Mouse (Mus musculus) G1E (cell line): Measurements from ENCODE around the gene Tnr. TPM values are rescaled to one million over a fixed set of nuclear protein-coding genes. Genes with fewer than 3 reads are reported as not detected.

Source experiments
- ATAC-seq: 2 replicates; pipeline ENCODE4 v1.8.0; 2016; ENCODE audit warnings: mild to moderate bottlenecking; ENCODE audit not compliant: insufficient number of reproducible peaks, poor library complexity, low FRiP score, severe bottlenecking; ENCODE audit errors: extremely low read depth
- DNase-seq: peaks from one replicate; pipeline ENCODE4 v3.0.0; 2012; ENCODE audit warnings: low spot score
- H3K27me3 ChIP-seq: 2 replicates; pipeline ENCODE4 v1.6.1; 2012; ENCODE audit warnings: mild to moderate bottlenecking, low read length, inconsistent platforms; ENCODE audit not compliant: insufficient read depth
- H3K36me3 ChIP-seq: replicated peaks from 2 replicates; pipeline ENCODE3; 2012; ENCODE audit warnings: mild to moderate bottlenecking, inconsistent platforms
- H3K4me1 ChIP-seq: 2 replicates; pipeline ENCODE4 v1.6.1; 2012; ENCODE audit warnings: low read depth, low read length, inconsistent platforms, mixed read lengths; ENCODE audit not compliant: insufficient read depth
- H3K4me3 ChIP-seq: 2 replicates; pipeline ENCODE4 v1.5.1; 2012; ENCODE audit warnings: low read depth, mild to moderate bottlenecking, inconsistent platforms, low read length, moderate library complexity, mixed read lengths
- H3K9me3 ChIP-seq: replicated peaks from 2 replicates; pipeline ENCODE4 v1.6.1; 2012; ENCODE audit warnings: inconsistent platforms
- CTCF ChIP-seq: IDR thresholded peaks from 2 replicates; pipeline ENCODE4 v1.5.1; 2012; ENCODE audit warnings: low read depth, low read length, inconsistent platforms, mixed read lengths
- GATA1 ChIP-seq: IDR thresholded peaks from 2 replicates; pipeline ENCODE4 v1.6.1; 2012; ENCODE audit warnings: borderline replicate concordance, low read length, inconsistent platforms, mixed read lengths
- GATA2 ChIP-seq: IDR thresholded peaks from 2 replicates; pipeline ENCODE4 v1.6.1; 2012; ENCODE audit warnings: low read depth, low read length, inconsistent platforms, borderline replicate concordance
- POLR2AphosphoS5 ChIP-seq: IDR thresholded peaks from 2 replicates; pipeline ENCODE4 v1.6.1; 2012; ENCODE audit warnings: low read depth, low read length, inconsistent platforms; ENCODE audit not compliant: insufficient replicate concordance
- TAL1 ChIP-seq: conservative IDR thresholded peaks from 2 replicates; pipeline ENCODE4 v1.6.1; 2012; ENCODE audit warnings: low read depth, low read length, inconsistent platforms, mixed read lengths
- polyA plus RNA-seq: library from polyadenylated mRNA; stranded (reverse); fragments of >175 nt; gene quantifications from 2 replicates; pipeline ENCODE4 v1.2.3, GENCODE M21; 2012
- total RNA-seq, 2 experiments: library from RNA; stranded (forward) in 1 of 2; stranded (reverse) in 1 of 2; fragments of 200-1000 nt in 1 of 2; fragments of >200 nt in 1 of 2; fragmentation: Nextera tagmentation in 1 of 2; gene quantifications; 2 replicates each; pipeline ENCODE4 v1.2.3; 2014 to 2017

Tnr gene
- total and polyA plus RNA-seq, 3 experiments = 0.16 TPM; not detected in 2

DNA sequence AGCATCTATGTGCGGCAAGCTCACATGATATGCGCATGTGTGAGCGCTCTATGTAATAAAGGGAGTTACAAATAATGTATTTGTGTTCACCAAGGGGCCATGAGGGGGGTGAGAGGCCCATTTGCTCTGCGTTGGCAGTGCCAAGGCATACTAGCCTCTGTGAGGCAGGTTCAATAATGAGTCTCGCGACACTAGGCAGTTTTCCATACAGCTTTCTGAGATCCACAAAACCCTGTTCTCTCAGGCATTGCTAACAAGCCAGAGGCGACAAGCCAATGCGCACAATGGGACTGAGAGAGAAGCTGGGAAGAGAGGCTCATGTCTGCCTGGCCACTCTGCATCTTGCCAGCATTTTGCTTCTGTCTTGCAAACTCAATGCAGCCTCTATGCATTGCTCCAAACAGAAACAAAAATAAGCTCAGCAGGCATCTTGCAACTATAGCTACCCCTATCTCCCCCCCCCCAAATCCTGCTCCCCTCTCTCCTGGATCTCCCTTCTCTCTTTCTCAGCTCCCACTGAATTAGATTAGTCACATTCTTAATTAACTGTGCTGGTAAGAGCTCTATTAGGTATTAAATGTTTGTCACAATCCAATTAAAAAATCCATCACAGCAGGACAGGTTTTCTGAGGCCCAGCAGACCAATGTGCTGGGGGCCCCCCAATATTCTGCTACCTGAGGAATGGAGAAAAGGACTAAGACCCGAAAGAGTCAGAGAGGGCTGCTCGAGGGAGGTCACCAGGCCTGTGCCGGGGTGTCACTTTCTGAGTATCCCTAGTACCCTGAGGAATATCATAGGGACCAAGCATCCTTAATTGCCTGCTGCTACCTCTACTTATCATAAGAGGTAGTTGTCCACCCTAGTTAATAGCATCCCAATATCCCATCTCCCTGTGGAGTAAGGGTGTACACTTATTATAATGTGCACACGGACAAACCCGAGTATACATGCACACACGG lies 70.8 kb downstream of the Tnr start:
- TF ChIP-seq TAL1 (no peak), GATA1 (no peak), CTCF (no peak), GATA2 (no peak), POLR2AphosphoS5 (no peak)
- ATAC-seq (no peak), DNase-seq (no peak)
- H3K36me3 ChIP-seq = no peaks in the 10 kb centered on the region
- no peaks in the 10 kb centered on the region for H3K27me3 ChIP-seq
- H3K9me3 ChIP-seq = no peaks in the 10 kb centered on the region; the same call in 1 of the 2 replicates
- H3K4me3 ChIP-seq = no peak overlapping the region
- H3K4me1 ChIP-seq = no peaks in the 10 kb centered on the region

DNA sequence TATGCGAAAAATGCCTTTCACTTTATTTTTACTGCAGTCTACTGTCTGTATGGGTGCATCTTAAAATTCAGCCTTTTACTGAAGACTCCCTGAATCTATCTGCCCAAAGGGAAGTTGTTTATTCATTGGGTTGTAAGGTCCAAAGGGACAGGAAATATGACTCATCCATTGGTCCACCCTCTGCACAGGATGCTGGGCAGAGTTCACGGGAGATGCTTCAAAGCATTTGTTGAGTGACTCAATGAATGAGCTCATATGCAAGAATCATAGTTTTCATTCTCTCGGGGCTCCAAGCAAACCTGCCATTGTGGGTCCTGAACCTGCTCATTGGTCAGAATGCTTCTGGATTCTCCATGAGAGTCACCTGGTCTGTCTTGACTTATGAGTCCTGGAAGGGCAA lies 72.2 kb downstream of the Tnr start:
- H3K4me1 ChIP-seq = no peaks in the 10 kb centered on the region
- no peak for ATAC-seq

DNA sequence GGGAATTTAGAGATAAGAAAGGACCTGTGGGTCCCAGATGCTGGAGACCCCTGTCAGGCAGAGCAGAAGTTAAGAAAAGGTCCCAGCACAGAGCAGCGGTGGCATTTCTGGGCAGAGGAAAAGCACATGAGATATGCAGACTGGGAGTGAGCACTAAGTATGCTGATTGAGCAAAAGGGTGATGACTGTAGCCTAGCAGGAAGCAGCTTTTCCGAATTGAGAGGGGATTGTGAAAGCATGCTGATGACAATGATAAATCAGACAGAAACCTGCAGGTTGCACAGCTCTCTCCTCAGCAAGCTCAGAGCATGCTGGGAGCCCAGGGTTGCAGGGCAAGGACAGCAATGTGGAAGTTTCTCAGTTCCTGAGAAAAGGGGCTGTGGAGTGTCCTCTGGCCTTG lies 73.1 kb downstream of the Tnr start:
- ATAC-seq = no peak
- no peaks in the 10 kb centered on the region for H3K36me3 ChIP-seq

More for the DNA sequence above, 72.2 kb downstream of the Tnr start:
- no peaks in the 10 kb centered on the region; the same call in 1 of the 2 replicates for H3K9me3 ChIP-seq
- H3K4me3 ChIP-seq = no peak overlapping the region
- no peak for DNase-seq
- no peaks in the 10 kb centered on the region for H3K36me3 ChIP-seq
- TF ChIP-seq GATA2 (no peak), CTCF (no peak), GATA1 (no peak), TAL1 (no peak), POLR2AphosphoS5 (no peak)
- H3K27me3 ChIP-seq = no peaks in the 10 kb centered on the region

DNA sequence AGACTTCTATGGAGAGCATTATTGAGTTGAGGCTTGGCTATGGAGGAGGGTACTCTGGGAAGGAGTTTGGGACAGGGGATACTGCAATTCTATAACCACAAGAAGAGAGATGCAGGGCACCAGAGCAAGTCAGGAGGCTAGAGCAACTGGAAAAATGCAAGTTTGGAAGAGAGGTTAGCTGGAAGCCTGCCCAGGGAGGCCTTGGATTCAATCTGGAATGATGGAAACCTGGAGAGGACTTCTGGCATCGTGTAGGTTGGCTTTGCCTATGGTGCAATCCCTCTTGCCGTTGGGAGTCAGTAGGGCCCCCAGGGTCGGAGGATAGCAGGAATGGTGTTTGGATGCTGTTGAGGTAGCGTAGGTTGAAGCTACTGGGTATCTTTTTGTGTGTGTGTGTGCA lies 90.0 kb downstream of the Tnr start:
- ATAC-seq (no peak), DNase-seq (no peak)
- no peaks in the 10 kb centered on the region for H3K4me1 ChIP-seq
- no peaks in the 10 kb centered on the region for H3K9me3 ChIP-seq
- no peak overlapping the region for H3K4me3 ChIP-seq
- H3K27me3 ChIP-seq = no peaks in the 10 kb centered on the region
- TF ChIP-seq POLR2AphosphoS5 (no peak), GATA1 (no peak), CTCF (no peak), TAL1 (no peak), GATA2 (no peak)
- no peaks in the 10 kb centered on the region for H3K36me3 ChIP-seq

More for the DNA sequence above, 73.1 kb downstream of the Tnr start:
- no peak for DNase-seq
- no peaks in the 10 kb centered on the region for H3K4me1 ChIP-seq
- TF ChIP-seq TAL1 (no peak), GATA1 (no peak), CTCF (no peak), GATA2 (no peak), POLR2AphosphoS5 (no peak)
- no peak overlapping the region for H3K4me3 ChIP-seq
- no peaks in the 10 kb centered on the region for H3K27me3 ChIP-seq
- no peaks in the 10 kb centered on the region; the same call in 1 of the 2 replicates for H3K9me3 ChIP-seq

DNA sequence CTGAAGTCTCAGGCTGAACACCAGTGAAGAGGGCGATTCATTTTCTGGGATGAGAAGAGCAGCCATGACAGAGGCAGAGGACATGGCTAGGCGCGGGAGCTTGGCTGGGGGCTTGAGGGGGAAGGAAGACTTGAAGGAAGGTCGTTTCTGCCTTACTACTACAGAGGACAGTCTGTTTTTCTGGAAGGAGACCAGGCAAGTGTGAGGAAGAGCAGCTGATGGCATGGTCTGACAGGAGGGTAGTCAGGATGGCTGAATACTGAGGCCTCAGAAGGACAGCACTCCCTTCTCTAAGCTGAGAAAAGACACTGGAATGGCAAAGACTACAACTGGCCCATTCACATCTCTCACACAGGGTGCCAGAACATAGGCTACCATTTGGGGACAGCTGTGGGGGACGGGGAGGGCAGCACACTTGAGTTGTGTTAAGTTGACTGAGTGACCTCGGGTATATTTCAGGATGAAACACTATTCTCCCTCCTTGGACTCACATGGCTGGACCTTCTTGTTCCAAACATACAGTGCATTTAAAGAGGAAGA lies 90.6 kb downstream of the Tnr start:
- TF ChIP-seq TAL1 (no peak), POLR2AphosphoS5 (no peak), CTCF (no peak), GATA2 (no peak), GATA1 (no peak)
- Histone ChIP-seq H3K36me3 (no peaks in the 10 kb centered on the region), H3K27me3 (no peaks in the 10 kb centered on the region), H3K4me3 (no peak overlapping the region), H3K4me1 (no peaks in the 10 kb centered on the region), H3K9me3 (no peaks in the 10 kb centered on the region; the same call in 1 of the 2 replicates)
- DNase-seq = no peak
- no peak for ATAC-seq

DNA sequence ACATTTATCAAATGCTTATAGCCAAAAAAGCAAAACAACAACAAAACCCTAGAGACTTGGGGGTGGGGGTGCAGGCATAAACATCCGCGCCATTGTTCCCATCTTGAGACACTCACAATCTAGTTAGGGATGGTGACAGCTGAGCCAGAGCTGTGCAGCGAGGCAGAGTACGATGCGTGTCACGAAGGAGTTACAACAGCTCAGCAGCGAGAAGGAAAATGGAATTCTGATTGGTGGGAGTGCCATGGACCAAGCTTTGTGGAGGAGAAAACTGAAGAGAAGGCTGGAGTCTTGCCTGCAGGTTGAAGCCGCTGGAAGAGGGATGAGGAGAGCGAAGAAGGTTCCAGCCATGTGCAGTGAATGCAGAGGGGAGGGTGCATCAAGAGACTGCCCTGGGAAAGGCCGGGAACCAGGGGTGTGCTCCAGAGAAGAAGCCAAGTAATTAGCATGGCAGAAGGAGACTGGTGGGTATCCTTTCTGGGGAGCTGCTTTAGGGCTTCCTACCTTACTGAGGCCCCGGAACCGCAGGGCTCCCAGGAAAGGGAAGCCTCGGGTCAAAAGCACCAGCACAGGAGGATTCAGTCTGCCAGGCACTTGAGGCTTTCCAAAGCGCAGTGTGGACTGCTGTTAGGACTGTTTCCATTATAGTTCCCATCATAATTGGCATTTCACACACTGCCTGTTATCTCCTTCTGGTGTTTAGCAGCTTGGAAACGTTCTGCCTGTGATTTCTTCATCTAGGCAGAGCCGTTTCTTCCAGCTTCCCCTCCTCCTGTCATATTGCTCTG lies 91.3 kb downstream of the Tnr start:
- ATAC-seq = no peak
- Histone ChIP-seq H3K9me3 (no peaks in the 10 kb centered on the region; the same call in 1 of the 2 replicates), H3K27me3 (no peaks in the 10 kb centered on the region), H3K36me3 (no peaks in the 10 kb centered on the region), H3K4me3 (no peak overlapping the region), H3K4me1 (no peaks in the 10 kb centered on the region)
- no peak for DNase-seq
- TF ChIP-seq GATA2 = no peak
- TF ChIP-seq POLR2AphosphoS5 = no peak
- TF ChIP-seq CTCF = no peak
- no peak for TF ChIP-seq GATA1
- TF ChIP-seq TAL1 = no peak
